Mouse (Mus musculus) thymus, adult 2 months (tissue): ENCODE measurements around the gene Bcap29. TPM values are rescaled to one million over a fixed set of nuclear protein-coding genes. Genes with fewer than 3 reads are reported as not detected.

Experiments used
- DNase-seq: peaks from one replicate; pipeline ENCODE4 v3.0.0; 2021
- H3K27ac ChIP-seq: fragments of 200-500 bp; 2 replicates; pipeline ENCODE4 v1.5.1; 2012; ENCODE audit warnings: low read length, control low read depth; ENCODE audit not compliant: control insufficient read depth, insufficient read depth
- H3K27me3 ChIP-seq: fragments of 200-500 bp; 2 replicates; pipeline ENCODE4 v1.6.1; 2012; ENCODE audit warnings: mild to moderate bottlenecking, low read length, moderate library complexity, mixed read lengths; ENCODE audit not compliant: control insufficient read depth, insufficient read depth
- H3K36me3 ChIP-seq: fragments of 200-500 bp; 2 replicates; pipeline ENCODE4 v1.6.1; 2012; ENCODE audit warnings: mild to moderate bottlenecking, low read length, moderate library complexity; ENCODE audit not compliant: control insufficient read depth, insufficient read depth
- H3K4me1 ChIP-seq: fragments of 200-500 bp; replicated peaks from 2 replicates; pipeline ENCODE4 v1.6.1; 2012; ENCODE audit warnings: low read length; ENCODE audit not compliant: control insufficient read depth, insufficient read depth
- H3K4me3 ChIP-seq: fragments of 200-500 bp; 2 replicates; pipeline ENCODE4 v1.5.1; 2012; ENCODE audit warnings: mild to moderate bottlenecking, low read length, control low read depth, moderate library complexity; ENCODE audit not compliant: control insufficient read depth, insufficient read depth
- CTCF ChIP-seq: fragments of 200-500 bp; IDR thresholded peaks from 2 replicates; pipeline ENCODE4 v1.5.1; 2012; ENCODE audit warnings: mild to moderate bottlenecking, control low read depth, low read length, moderate library complexity, borderline replicate concordance; ENCODE audit not compliant: control insufficient read depth, poor library complexity, insufficient read depth; ENCODE audit errors: extremely low read depth
- POLR2A ChIP-seq: fragments of 200-500 bp; IDR thresholded peaks from 2 replicates; pipeline ENCODE4 v1.6.1; 2012; ENCODE audit warnings: mild to moderate bottlenecking, low read length, control low read depth, moderate library complexity; ENCODE audit not compliant: control insufficient read depth, poor library complexity, insufficient read depth; ENCODE audit errors: extremely low read depth
- WGBS: fragments of 180-500 bp; shearing (Covaris S2); methylation state at CpG from one replicate; pipeline ENCODE4 v1.1.7; 2018; 5-methylcytosine and 5-hydroxymethylcytosine counted together
- polyA plus RNA-seq: library from polyadenylated mRNA; depleted of rRNA; stranded (reverse); fragments of >200 nt; gene quantifications from 2 replicates; pipeline ENCODE4 v1.2.3, GENCODE M21; 2012; rRNA removed

Bcap29 gene
- 2.1 and 3.9 TPM in 2 replicates for polyA plus RNA-seq

- 2% methylated on average over 73 of the region's 73 CpGs for WGBS
- H3K4me3 ChIP-seq: peak within 1 kb of the TSS; percentile 83
- no peaks in the 10 kb centered on the region for H3K36me3 ChIP-seq
- H3K4me1 ChIP-seq: peaks cover 5% of the 10 kb centered on the region; the same call in 1 of the 2 replicates
- H3K27me3 ChIP-seq: no peaks in the 10 kb centered on the region
- peak within 1 kb of the TSS; percentile 5; the same call in 1 of the 2 replicates for H3K27ac ChIP-seq
- DNase-seq: peak; percentile 78
- TF ChIP-seq CTCF (no peak), POLR2A (peak; percentile 53; the same call in 1 of the 2 replicates)
Measured at GRCm38 (mm10) chr12:31634343-31635239, at the start of gene Bcap29. TSS of gene Bcap29 (minus strand) at chr12:31634658.

GRCm38 (mm10) chr12:31667187-31667586, 32.7 kb upstream of the Bcap29 start:
- Histone ChIP-seq H3K4me3 (no peak overlapping the region), H3K36me3 (peaks cover 32% of the 10 kb centered on the region), H3K27ac (no peak overlapping the region), H3K4me1 (no peaks in the 10 kb centered on the region), H3K27me3 (no peaks in the 10 kb centered on the region)
- DNase-seq: no peak
- TF ChIP-seq POLR2A: no peak
- no peak for TF ChIP-seq CTCF
- WGBS: 99% methylated on average over 3 of the region's 3 CpGs

GRCm38 (mm10) chr12:31665999-31666398, 31.5 kb upstream of the Bcap29 start:
- Histone ChIP-seq H3K27ac (no peak overlapping the region), H3K36me3 (peaks cover 31% of the 10 kb centered on the region), H3K27me3 (no peaks in the 10 kb centered on the region), H3K4me1 (no peaks in the 10 kb centered on the region), H3K4me3 (no peak overlapping the region)
- WGBS: 93% methylated on average over 6 of the region's 6 CpGs
- TF ChIP-seq CTCF: no peak
- TF ChIP-seq POLR2A: no peak
- DNase-seq: no peak

- WGBS: 77% methylated on average over 2 of the region's 2 CpGs
Measured at GRCm38 (mm10) chr12:31656841-31657240, 22.4 kb upstream of the Bcap29 start.

GRCm38 (mm10) chr12:31654965-31655477, 20.6 kb upstream of the Bcap29 start:
- no peak overlapping the region for H3K27ac ChIP-seq
- peak overlapping the region; percentile 100 for H3K4me3 ChIP-seq
- TF ChIP-seq POLR2A (no peak), CTCF (peak; percentile 23; the same call in 1 of the 2 replicates)
- DNase-seq: no peak
- peaks cover 2% of the 10 kb centered on the region for H3K4me1 ChIP-seq
- 1% methylated on average over 29 of the region's 29 CpGs for WGBS
- H3K36me3 ChIP-seq: no peaks in the 10 kb centered on the region
- H3K27me3 ChIP-seq: no peaks in the 10 kb centered on the region

More at GRCm38 (mm10) chr12:31656841-31657240, 22.4 kb upstream of the Bcap29 start:
- Histone ChIP-seq H3K4me3 (no peak overlapping the region), H3K4me1 (peaks cover 2% of the 10 kb centered on the region), H3K36me3 (no peaks in the 10 kb centered on the region), H3K27me3 (no peaks in the 10 kb centered on the region), H3K27ac (no peak overlapping the region)
- DNase-seq: no peak
- TF ChIP-seq POLR2A (no peak), CTCF (no peak)

GRCm38 (mm10) chr12:31654197-31654964, 19.9 kb upstream of the Bcap29 start, which contains the start of the genes Dus4l and Cog5:
TSS of gene Dus4l (minus strand) at chr12:31654826.
TSS of gene Cog5 (plus strand) at chr12:31654869.
- Histone ChIP-seq H3K27ac (no peak within 1 kb of the TSS), H3K4me3 (peak within 1 kb of the TSS; percentile 100), H3K27me3 (no peaks in the 10 kb centered on the region), H3K36me3 (no peaks in the 10 kb centered on the region), H3K4me1 (peaks cover 2% of the 10 kb centered on the region)
- peak; percentile 73; the same call in 1 of the 2 replicates for TF ChIP-seq POLR2A
- no peak for TF ChIP-seq CTCF
- under 1% methylated on average over 47 of the region's 47 CpGs for WGBS
- peak; percentile 97 for DNase-seq
